Mouse (Mus musculus) layer of hippocampus, adult 8-10 months (tissue): ENCODE measurements at regions not wholly inside any gene's neighbourhood (a gene's known extent, or its start where the extent isn't known, plus 50 kb on each side); places are given as distances from the start of the nearest gene placed in this dataset.

Experiments
- microRNA-seq, 2 experiments: library from miRNA; unstranded; fragments of <30 nt; microRNA quantifications; one replicate each; pipeline ENCODE4 v1.2.0; 2022

Small RNA genes lying in the stretch of these regions (microRNA-seq; reads per million reads assigned to microRNA genes)
- 0 reads per million in 2 experiments for gene Mir5118
